Mouse (Mus musculus) retina, postnatal 1 day (tissue): ENCODE results near the gene 4930519P11Rik.

Experiments
- DNase-seq: peaks from one replicate; pipeline ENCODE4 v3.0.0-alpha.2; 2012

Gene 4930519P11Rik

DNA sequence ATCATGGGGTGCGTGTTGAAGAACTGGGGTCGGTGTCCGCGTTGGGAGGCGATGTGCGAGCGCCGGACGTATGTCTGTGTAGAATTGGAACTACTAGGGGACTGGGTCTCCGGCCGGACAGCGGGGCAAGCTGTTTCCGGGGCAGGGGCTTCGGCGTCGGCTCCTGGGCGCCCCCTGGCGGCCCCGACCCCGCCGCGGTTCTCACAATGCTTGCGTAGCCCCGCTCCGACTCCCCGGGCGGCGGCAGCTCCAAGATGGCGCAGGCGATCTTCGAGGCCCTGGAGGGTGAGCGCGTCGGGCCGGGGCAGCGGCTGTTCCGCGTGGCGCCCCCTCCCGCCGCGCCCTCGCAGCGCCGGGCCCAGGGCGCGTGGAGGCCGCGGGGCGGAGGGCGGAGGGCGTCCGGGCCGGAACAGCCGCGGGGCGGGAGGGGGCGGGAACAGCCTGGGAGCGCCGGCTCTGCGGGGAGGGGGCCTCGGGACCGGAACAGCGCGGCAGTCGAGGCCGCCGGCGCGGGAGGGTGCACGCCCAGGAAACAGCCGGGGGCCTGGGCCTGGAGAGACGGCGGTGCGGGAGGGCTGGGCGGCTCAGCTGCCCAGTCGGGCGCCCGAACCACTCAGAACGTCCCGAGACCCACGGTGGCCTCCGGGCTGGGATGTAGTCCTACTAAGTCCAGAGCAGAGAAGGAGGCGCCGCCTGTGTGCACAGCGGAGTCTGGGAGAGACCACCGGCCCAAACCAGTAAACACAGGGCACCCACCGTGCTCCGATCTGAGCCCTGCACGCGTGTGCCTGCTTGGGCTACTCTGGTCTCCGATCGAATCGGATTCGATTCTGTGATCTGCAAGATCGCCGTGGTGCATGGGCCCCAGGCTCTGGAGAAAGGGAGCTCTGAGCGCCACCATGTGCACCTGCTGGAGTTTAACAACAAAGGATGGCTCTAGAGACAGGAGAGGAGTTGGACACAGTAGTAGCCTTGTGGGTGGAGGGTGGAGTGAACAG is at the start of gene 4930519P11Rik, which contains the start of gene Zfp341:
Gene 4930519P11Rik (minus strand): TSS at position 320 of the 998 bp plus-strand sequence.
Gene Zfp341 (plus strand): TSS at position 180 of the 998 bp plus-strand sequence.
- DNase-seq = peak; percentile 97

DNA sequence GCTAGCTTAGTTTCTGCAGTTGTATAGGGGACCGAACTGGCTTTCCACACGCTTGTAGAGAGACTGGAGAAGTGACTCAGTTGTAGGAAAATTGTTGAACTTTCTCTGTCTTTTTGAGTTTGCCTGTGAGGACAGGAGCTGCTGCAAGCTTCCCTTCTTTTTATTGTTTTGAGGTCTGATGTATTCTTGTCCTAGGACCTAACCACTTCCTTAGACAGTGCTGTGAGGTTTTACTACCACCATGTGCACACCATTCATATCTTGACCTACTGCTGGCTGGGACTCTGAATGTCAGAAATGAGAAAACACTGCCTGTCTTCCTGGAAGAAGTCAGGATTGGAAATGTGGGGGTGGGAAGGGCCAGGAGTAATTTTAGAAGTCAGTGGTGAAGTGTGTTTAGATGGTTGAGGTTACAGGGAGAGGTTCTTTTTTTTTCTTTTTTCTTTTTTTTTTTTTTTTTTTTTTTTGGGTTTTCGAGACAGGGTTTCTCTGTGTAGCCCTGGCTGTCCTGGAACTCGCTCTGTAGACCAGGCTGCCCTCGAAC is 46.4 kb upstream of the 4930519P11Rik start:
- DNase-seq = no peak

DNA sequence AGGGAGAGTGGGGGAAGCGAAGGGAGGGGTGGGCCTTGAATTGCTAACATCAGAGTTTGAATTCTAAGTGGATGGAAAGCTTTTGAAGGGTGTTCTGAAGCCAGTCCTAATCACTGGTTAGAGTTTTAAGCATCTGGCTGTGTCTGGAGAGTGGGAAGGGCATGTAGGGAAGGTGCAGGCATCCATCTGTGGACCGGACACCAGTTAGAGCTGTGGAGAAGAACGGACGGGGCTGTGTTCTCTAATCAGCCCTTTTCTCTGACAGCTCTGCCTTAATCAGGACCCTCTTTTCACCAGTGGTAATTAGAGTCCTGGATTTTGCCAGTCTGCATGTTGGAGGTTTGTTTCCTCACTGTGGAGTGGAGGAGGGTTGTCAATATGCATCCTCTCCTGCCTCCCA is 45.8 kb upstream of the 4930519P11Rik start:
- DNase-seq = no peak

DNA sequence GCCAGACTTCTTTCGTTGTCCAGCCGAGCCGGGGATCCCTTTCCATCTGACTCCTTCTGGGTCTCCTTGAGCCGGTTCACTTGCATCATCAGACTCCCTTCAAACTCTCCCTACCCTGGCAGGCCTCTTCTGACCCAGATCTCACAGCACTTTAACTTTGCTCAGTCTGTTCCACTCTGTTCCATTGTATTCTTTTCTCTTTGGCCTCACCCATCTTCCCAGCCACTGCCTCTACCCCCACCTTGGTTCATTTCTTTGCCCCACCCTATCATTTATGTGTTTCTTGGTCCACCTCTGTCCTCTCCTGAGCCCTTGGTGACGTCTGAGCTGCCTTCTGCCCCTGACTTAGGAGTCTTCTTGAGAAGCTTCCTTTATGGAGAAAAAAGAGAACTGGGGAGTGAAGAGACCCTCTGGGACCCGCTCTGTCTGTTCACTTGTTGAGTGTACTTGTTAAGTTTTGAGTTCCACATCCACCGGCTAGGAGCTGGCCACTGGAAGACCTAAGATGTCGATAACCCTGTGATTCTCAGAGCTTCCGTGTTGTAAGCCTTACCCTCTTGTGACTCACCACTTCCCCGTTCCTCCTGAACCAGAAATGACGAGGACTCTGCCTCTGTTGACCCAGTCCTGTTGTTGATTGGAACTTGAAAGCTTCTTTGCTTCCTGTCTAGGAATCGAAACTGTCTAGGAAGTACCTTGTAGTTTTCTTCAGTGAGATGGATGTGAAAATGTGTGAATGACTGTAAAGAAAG is 44.4 kb upstream of the 4930519P11Rik start:
- DNase-seq = peak; percentile 45

DNA sequence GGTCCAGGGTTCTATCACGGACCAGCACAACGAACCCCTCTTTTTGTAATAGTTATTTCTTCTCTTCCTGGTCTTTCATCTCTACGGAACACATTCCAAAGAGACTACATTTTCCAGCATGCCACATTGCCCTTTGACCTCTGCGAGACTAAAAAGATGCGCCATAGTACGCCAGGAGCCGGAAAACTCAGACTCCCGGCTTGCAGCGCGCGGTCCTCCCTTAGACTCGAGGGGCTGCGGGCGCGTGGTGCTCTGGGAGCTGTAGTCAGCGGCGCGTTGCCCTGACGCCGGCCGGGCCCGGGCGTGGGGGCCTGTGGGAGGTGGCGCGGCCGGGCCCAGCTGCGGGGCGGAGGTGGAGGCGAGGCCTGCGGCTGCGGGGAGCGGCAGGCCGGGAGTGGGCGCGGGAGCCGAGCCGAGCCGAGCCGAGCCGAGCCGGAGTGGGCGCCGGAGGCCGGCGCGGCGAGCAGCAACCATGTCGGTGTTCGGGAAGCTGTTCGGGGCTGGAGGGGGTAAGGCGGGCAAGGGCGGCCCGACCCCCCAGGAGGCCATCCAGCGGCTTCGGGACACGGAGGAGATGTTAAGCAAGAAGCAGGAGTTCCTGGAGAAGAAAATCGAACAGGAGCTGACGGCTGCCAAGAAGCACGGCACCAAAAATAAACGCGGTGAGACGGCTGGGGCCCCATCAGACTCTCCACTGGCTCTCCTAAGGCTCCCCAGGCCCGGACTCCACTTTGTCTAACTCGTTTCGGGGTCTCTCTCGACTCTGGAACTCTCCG is 43.7 kb upstream of the 4930519P11Rik start:
- DNase-seq = peak; percentile 99

DNA sequence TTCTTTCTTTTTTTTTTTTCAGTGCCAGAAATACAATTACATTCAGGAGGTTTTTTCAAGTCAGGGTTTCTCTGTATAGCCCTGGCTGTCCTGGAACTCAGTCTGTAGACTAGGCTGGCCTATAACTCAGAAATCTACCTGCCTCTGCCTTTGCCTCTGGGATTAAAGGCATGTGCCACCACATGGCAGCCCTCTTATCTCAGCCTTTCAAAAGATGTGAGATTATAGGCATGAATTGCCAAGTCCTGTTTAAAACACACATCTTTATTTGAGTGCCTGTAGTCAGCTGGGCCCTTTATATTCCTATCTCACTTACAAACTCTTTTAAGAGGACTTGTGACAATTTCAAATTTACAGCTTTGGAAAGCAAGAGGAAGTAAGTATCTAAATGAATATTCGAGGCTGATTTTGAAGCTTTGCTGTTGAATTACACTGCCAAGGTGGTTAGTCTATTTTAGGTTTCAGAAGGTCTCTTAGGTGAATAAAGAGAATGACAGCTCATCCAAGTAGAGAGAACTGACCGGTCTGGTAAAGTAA is 42.7 kb upstream of the 4930519P11Rik start:
- DNase-seq = no peak

DNA sequence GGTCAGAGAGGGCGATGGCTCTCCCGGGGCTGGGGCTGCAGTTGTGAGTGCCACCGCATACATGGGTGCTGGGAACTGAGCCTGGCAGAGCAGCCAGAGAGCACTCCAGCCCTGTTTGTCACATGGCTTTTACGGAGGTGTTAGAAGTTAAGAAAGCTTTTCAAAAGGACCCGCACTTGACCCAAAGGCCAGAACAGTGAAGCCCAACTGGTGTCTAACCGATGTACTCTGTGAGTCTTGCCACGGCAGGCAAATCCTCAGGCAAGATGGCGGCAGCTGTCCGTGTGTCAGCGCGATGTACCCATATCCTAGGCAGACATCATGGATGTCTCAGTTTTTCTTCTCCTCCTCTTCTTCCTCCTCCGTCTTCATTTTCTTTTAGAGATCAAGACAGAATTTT is 41.7 kb upstream of the 4930519P11Rik start:
- no peak for DNase-seq

DNA sequence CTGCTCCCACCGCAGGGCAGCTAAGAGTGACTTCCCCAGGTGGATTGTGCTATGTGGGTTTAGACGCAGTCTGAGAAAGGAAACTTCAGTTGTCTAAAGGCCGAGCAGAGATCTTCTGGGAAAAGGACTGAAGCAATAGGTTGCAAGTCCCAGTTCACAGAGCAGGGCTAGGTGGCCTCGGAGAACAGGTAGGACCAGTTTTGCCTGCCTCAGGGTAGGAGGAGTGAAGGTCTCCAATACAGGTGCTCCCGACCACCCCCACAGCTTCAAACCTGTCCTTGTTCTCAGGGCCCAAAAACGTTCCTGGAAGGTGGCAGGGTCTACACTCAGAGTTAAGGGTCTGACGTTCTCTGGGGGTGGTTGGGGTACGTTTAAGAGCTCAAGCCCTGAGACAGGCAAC is 38.1 kb upstream of the 4930519P11Rik start, which contains the start of gene Chmp4b:
Gene Chmp4b (plus strand): TSS at position 343 of the 400 bp plus-strand sequence.
- DNase-seq = no peak

DNA sequence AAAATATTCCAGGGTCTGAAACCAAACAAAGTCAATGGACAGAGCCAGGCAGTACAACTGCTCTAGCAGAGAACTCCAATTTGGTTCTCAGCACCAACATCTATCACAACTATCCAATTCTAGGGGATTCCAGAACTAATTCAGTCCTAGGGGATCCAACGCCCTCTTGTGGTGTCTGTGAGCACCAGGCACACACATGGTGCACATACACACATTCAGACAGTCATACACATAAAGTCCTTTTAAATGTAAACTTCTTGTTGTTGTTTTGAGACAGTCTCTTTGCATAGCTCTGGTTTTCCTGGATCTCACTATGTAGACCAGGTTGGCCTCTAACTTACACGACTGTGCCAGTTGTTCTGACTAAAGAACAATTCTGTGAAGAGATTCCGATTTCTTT is 37.2 kb upstream of the 4930519P11Rik start:
- DNase-seq = no peak

DNA sequence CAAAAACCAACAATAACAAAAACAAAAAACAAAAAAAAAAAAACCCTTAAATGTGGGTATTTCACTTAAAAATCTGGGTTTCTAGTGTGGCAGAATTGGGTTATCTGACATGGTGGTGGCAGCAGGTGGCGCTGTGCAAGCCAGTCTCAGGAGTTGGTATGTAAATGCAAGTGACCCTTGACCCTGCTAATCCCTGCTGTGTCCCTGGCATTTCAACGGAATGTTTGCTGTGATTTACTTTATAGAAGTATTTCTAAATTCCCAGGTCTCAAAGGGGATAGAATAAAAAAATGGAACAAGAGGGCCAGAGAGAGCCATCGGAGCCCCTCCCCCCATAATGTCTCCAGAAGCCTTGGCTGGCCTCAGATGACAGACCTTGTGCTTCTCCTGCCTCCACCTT is 34.8 kb upstream of the 4930519P11Rik start:
- DNase-seq = peak; percentile 70

DNA sequence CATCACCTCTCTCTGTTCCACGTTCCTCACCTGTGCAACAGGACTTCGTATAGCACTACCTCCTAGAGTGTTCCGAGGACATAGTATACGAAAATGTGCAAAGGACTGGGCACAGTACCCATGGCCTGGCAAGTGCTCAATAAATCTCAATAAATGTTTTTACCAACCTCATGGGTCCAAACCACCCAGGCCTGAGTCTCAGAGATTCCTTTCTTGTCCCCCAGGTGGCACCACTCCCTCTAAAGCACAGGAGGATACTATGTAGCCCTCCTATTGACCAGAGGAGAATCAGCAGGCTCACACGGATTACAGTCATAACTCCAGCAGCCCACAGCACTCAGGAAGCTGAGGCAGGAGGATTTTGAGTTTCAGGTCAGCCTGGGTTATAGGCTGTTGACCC is 33.4 kb upstream of the 4930519P11Rik start:
- peak; percentile 38 for DNase-seq

DNA sequence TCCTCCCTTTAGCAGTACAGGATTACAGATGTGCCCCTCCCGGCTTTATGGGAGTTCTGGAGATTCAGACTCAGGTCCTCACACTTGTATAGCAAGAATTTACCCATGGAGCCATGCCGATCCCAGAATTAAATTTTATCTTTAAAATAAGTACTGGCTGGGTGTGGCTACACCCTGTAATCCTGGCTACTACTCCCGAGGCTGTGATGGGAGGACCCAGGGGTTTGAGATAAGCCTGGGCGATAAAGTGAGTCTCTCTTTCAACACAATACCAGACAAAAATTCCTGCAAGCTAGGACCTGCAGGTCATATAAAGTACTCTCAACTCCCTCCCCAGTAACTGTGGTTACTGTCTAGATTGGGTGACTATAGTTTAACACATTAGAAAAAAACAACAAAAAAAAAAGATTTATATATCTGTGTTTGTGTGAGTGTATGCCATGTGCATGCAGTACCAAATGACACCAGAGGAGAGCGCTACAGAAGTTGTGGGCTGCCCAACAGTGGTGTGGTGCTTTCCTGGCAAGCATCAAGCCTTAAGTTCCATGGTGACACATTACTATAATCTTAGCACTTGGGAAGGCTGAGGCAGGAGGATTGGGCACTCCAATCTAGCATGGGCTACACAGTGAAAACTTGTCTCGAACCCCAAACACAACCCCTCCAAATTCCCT is 29.6 kb upstream of the 4930519P11Rik start:
- DNase-seq = no peak

DNA sequence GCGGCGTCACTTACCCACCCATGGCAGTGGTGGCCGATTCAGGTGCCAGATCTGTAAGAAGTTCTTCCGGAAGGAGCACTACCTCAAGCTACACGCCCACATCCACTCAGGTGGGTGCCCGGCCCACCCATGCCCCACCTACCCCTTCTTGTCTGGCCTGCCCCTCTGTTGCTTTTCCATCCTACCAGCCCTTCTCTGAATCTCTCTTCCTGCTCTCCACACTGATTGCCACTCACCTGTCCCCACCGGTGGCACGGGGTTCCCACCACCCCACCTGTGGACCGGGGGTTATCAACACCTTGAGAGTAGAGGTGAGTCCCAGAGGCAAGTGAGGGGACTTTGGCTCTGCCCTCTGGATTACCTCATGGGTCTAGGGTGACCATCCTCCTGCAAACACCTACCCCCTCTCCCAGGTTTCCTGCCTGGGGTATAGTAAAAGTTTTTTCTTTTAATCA is 28.8 kb upstream of the 4930519P11Rik start:
- DNase-seq = no peak

DNA sequence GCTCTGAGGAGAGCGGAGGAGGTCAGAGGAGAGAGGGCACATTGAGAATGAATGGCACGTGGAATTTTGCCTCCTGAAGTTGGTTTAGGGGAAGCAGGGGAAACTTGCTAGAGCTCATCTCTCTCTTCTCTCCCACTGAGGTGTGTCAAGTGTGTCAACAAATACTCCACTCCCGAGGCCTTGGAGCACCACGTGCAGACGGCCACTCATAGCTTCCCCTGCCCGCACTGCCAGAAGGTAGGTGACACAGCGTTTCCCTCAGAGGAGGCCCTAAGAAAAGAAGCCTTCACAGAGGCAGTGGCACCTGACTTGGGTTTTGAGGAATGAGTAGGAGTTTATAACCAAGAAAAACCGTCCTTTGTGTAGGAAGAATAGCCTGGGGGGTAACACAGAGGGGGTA is 27.9 kb upstream of the 4930519P11Rik start:
- no peak for DNase-seq

DNA sequence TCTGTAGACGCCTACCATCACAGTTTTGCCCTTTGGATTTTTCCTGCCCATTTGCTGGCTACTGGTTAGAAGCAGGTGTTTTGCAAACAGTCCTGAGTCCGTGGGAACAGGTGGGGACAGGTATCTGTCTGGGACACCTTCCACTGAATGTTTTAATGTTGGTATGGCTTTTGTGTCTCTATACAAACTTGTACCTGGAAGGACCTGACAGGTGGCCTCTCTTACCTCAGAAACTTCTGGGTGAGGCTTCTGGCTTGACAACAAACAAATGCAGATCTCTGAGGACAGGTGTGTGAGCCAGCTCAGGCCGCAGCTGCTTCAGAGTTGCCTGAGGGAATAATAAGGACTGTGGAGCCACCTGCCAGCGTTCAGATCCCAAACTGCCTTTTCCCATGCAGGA is 25.9 kb upstream of the 4930519P11Rik start:
- DNase-seq = no peak

DNA sequence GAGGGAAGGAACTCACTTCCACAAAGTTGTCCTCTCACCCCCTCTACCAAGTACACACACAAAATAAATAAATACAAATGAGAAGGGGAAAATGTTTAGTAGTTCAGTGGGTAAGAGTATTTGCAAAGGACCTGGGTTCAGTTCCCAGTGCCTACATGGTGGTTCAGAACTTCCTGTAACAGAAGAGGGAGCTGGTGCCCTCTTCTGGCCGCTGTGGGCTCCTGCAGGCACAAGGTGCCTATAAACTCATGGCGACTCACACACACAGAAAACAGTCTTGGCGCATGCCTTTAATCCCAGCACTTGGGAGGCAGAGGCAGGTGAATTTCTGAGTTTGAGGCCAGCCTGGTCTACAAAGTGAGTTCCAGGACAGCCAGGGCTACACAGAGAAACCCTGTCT is 25.3 kb upstream of the 4930519P11Rik start:
- no peak for DNase-seq

DNA sequence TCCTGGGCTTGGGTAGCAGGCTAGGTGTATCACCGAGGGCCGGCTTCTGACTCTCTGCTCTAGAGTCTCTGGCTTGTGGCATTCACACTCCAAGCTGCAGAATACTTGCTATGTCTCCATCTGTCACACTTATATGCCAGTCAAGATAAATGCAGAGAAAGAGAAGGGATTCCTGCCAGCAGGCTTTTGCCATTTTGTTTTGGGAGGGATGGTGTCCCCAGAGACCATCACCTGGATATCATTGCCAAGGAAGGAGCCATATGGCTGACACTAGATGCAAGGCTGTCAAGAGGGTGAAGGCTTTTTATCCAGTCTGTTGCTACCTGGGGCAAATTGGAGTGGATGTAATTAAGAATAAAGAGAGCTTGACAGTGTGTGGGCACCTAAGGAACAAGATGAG is 22.6 kb upstream of the 4930519P11Rik start:
- DNase-seq = no peak

DNA sequence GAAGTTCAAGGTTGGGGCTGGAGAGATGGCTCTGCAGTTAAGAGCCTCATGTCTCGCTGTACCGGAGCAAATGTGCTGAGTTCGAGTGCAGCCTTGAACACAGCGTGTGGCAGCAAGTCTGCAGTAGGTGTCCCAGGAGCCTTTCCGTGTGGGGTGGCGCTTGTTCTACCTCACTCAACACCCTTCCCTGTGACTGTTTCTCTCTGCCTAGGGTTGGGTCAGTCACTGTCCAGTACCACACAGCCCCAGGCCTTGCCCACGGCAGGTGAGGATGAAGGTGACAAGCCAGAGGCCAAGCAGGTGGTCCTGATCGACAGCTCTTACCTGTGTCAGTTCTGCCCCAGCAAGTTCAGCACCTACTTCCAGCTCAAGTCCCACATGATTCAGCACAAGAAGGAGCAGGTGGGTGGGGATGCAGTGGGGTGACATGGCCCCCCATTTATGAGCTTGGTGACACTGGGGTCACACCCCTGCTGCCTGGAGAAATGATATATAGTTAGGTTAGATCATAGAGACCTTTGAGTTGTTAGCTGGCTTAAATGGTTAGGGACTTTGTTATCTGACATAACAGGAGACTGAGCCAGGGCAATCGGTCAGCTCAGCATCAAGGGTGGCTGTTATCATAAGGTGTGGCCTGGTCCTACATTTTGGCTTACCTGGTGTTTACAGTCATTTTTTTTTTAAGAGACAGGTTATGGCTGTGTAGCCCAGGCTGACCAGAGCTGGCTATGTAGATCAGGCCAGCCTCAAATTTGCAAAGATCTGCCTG is 20.8 kb upstream of the 4930519P11Rik start:
- no peak for DNase-seq

DNA sequence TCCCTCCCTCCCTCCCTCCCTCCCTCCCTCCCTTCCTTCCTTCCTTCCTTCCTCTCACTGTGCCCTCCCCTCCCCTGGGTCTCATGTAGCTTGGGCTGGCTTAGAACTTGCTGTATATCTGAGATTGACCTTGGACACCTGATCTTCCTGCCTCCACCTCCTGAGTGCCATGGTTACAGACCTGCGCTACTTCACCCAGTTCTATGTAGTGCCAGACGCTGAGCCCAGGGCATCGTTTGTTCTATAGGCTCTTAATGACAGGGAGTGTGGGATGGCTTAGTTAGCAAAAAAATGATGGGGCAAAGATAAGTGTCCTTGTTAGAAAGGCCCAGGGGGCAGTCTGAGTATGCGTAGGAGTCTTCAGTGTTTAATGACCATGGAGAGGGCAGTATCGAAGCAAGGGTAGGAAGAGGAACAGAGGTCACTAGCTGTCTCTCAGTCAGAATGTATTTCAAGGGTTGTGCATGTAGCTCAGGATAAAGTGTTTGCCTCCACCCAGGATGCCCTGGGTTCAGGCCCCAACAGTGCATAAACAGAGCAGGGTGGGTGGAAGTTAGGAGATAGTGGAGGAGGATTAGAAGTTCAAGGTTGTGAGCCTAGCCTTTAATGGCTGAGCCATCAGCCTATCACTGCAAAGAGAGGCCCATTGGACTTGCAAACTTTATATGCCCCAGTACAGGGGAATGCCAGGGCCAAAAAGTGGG is 20.0 kb upstream of the 4930519P11Rik start:
- no peak for DNase-seq

DNA sequence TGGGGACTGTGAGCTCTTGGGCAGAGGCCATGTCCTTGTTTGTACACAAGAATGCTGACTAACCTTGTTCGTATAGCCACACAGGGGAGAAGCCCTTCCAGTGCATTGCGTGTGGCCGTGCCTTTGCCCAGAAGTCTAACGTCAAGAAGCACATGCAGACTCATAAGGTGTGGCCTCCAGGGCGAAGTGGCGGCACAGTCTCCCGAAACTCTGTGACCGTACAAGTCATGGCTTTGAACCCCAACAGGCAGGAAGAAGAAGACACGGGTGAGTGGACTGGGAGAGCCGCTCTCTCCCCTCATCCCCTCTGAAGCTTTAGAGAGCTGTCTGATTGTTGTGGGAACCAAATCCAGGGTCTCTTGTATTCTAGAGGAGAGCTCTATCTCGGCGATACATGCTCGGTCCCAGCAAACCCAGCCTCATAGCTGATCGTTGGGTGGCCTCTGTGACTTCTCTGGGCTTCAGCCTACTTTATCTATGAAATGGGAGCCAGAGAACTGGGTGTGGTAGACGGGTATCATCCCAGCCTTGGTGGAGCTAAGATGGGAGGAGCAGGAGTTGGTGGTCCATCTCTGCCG is 19.1 kb upstream of the 4930519P11Rik start:
- DNase-seq = no peak
